Mouse (Mus musculus) ES-Bruce4 (cell line): ENCODE measurements around the gene Dnajc6. TPM values are rescaled to one million over a fixed set of nuclear protein-coding genes. Genes with fewer than 3 reads are reported as not detected.

Experiments
- H3K27ac ChIP-seq: 2 replicates; pipeline ENCODE4 v1.5.1; 2012; ENCODE audit warnings: low read length, inconsistent platforms; ENCODE audit not compliant: insufficient read depth
- H3K27me3 ChIP-seq: 2 replicates; pipeline ENCODE4 v1.6.1; 2012; ENCODE audit warnings: mild to moderate bottlenecking, low read length, inconsistent platforms; ENCODE audit not compliant: control insufficient read depth, poor library complexity, insufficient read depth, severe bottlenecking
- H3K36me3 ChIP-seq: 2 replicates; pipeline ENCODE4 v1.6.1; 2012; ENCODE audit warnings: inconsistent platforms, mild to moderate bottlenecking, low read length, moderate library complexity; ENCODE audit not compliant: control insufficient read depth, poor library complexity, insufficient read depth, severe bottlenecking
- H3K4me1 ChIP-seq: one replicate; pipeline ENCODE4 v1.8.1; 2011; ENCODE audit warnings: low read length; ENCODE audit not compliant: control insufficient read depth, insufficient read depth
- H3K4me3 ChIP-seq: 2 replicates; pipeline ENCODE4 v1.5.1; 2011; ENCODE audit warnings: low read depth, mild to moderate bottlenecking, low read length
- H3K9ac ChIP-seq: 2 replicates; pipeline ENCODE4 v1.6.1; 2012; ENCODE audit warnings: low read depth, mild to moderate bottlenecking, inconsistent platforms; ENCODE audit not compliant: poor library complexity, severe bottlenecking
- H3K9me3 ChIP-seq: replicated peaks from 2 replicates; pipeline ENCODE4 v1.6.1; 2012; ENCODE audit warnings: mild to moderate bottlenecking, low read length, inconsistent platforms; ENCODE audit not compliant: control insufficient read depth, poor library complexity, insufficient read depth, severe bottlenecking
- CTCF ChIP-seq: IDR thresholded peaks from one replicate; pipeline ENCODE4 v1.8.1; 2011; ENCODE audit warnings: low read depth, low read length
- EP300 ChIP-seq: IDR thresholded peaks from 2 replicates; pipeline ENCODE4 v1.6.1; 2011; ENCODE audit warnings: low read depth, low read length; ENCODE audit not compliant: insufficient read depth
- POLR2A ChIP-seq: IDR thresholded peaks from one replicate; pipeline ENCODE4 v1.8.1; 2011; ENCODE audit warnings: low read length; ENCODE audit not compliant: insufficient read depth
- polyA plus RNA-seq: library from polyadenylated mRNA; stranded (reverse); fragments of >200 nt; gene quantifications from 2 replicates; pipeline ENCODE4 v1.2.4, GENCODE M21; 2011; ENCODE audit warnings: low read depth; ENCODE audit not compliant: missing spikeins, insufficient read depth, insufficient read length

The Dnajc6 gene
- polyA plus RNA-seq, 1 experiment = 15.5 TPM

- H3K9me3 ChIP-seq = no peaks in the 10 kb centered on the region
- H3K36me3 ChIP-seq = no peaks in the 10 kb centered on the region
- H3K9ac ChIP-seq = no peak overlapping the region
- H3K27me3 ChIP-seq = no peaks in the 10 kb centered on the region
- peaks cover 2% of the 10 kb centered on the region for H3K4me1 ChIP-seq
- H3K27ac ChIP-seq = no peak overlapping the region
- TF ChIP-seq CTCF = no peak
- TF ChIP-seq POLR2A = no peak
- no peak for TF ChIP-seq EP300
- H3K4me3 ChIP-seq = no peak overlapping the region
Observed at GRCm38 (mm10) chr4:101581156-101581555, 84.7 kb downstream of the Dnajc6 start.

DNA sequence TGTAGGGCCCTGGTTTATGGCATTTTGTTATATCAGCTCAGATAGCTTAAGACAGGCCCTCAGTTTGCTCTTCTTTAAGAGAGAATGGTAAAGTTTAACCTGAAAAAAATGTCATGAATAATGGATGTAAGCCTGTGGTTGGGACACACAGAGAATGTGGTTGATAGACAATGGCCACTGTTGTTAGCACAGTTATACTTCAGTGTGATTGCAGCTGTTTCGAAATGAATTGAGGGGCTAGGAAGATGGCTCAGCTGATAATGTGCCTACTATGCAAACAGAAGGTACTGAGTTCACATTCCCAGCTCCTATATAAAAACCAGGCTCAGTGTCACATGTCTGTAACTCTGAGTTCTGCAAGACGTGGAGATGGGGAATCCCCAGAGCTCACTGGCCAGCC, 86.4 kb downstream of the Dnajc6 start:
- TF ChIP-seq CTCF = no peak
- Histone ChIP-seq H3K4me1 (peaks cover 2% of the 10 kb centered on the region), H3K9ac (no peak overlapping the region), H3K36me3 (no peaks in the 10 kb centered on the region), H3K9me3 (no peaks in the 10 kb centered on the region), H3K27me3 (no peaks in the 10 kb centered on the region), H3K4me3 (no peak overlapping the region), H3K27ac (no peak overlapping the region)

- no peaks in the 10 kb centered on the region for H3K36me3 ChIP-seq
- TF ChIP-seq EP300 = no peak
- TF ChIP-seq POLR2A = no peak
- no peak overlapping the region for H3K27ac ChIP-seq
- no peak overlapping the region for H3K4me3 ChIP-seq
- H3K27me3 ChIP-seq = no peaks in the 10 kb centered on the region
- H3K9me3 ChIP-seq = no peaks in the 10 kb centered on the region
- peaks cover 2% of the 10 kb centered on the region for H3K4me1 ChIP-seq
- H3K9ac ChIP-seq = no peak overlapping the region
Observed at GRCm38 (mm10) chr4:101584524-101585454, 88.3 kb downstream of the Dnajc6 start.

- no peak for TF ChIP-seq CTCF
- TF ChIP-seq EP300 = no peak
- no peak for TF ChIP-seq POLR2A
- Histone ChIP-seq H3K9me3 (no peaks in the 10 kb centered on the region), H3K4me3 (no peak overlapping the region), H3K27ac (no peak overlapping the region), H3K9ac (no peak overlapping the region), H3K36me3 (no peaks in the 10 kb centered on the region), H3K27me3 (no peaks in the 10 kb centered on the region), H3K4me1 (peaks cover 2% of the 10 kb centered on the region)
Observed at GRCm38 (mm10) chr4:101585455-101586184, 89.2 kb downstream of the Dnajc6 start.

DNA sequence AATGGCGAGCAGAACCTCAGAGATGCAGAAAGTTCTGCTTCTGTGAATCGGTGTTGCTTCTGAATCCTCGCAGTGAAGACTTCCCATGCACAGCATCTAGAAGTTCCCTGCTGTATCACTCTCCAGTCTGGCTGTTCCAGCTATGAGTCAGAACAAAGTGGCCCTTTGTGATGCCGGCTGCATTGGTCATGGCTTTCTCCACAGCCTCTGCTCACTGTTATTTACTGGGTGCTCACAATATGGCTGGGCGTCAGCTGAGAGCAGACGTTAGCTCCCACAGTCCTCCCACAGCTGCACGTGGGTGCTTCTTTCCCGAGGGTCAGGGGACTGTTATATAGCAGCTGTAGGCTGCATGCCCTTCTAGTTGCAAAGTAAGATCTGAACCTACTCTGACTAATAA, 92.5 kb downstream of the Dnajc6 start:
- H3K9me3 ChIP-seq = no peaks in the 10 kb centered on the region
- H3K9ac ChIP-seq = no peak overlapping the region
- H3K4me1 ChIP-seq = peaks cover 2% of the 10 kb centered on the region
- no peak for TF ChIP-seq POLR2A
- TF ChIP-seq EP300 = no peak
- TF ChIP-seq CTCF = no peak
- no peak overlapping the region for H3K4me3 ChIP-seq
- no peak overlapping the region for H3K27ac ChIP-seq
- H3K36me3 ChIP-seq = no peaks in the 10 kb centered on the region
- H3K27me3 ChIP-seq = no peaks in the 10 kb centered on the region

- Histone ChIP-seq H3K27me3 (no peaks in the 10 kb centered on the region), H3K4me3 (no peak overlapping the region), H3K27ac (no peak overlapping the region), H3K9ac (no peak overlapping the region), H3K36me3 (no peaks in the 10 kb centered on the region), H3K4me1 (peaks cover 2% of the 10 kb centered on the region), H3K9me3 (no peaks in the 10 kb centered on the region)
- TF ChIP-seq CTCF (no peak), EP300 (no peak), POLR2A (no peak)
Observed at GRCm38 (mm10) chr4:101589771-101590170, 93.3 kb downstream of the Dnajc6 start.
